Mouse (Mus musculus) heart, adult 18-20 months (tissue): ENCODE measurements at regions not wholly inside any gene's neighbourhood (a gene's known extent, or its start where the extent isn't known, plus 50 kb on each side); places are given as distances from the start of the nearest gene placed in this dataset.

Experiments used
- DNase-seq, 2 experiments: peaks; one replicate each; pipeline ENCODE4 v3.0.0; 2021 to 2022; ENCODE audit warnings: mixed read lengths in 1 of 2

- DNase-seq: no peak
These were observed 485.8 kb upstream of the A1bg start for GRCm38 (mm10) chr15:61408621-61409020.

- DNase-seq: peak in 1 of 2 experiments; percentile 12
These were observed 477.9 kb upstream of the A1bg start for GRCm38 (mm10) chr15:61400720-61401119.

GRCm38 (mm10) chr15:61399971-61400370 lies 477.2 kb upstream of the A1bg start:
- no peak for DNase-seq

- peak; percentile 10 to 58 for DNase-seq
These were observed 476.0 kb upstream of the A1bg start for GRCm38 (mm10) chr15:61398829-61399228.

GRCm38 (mm10) chr15:61397061-61397460 lies 474.2 kb upstream of the A1bg start:
- DNase-seq: no peak

GRCm38 (mm10) chr15:61395296-61395826 lies 472.5 kb upstream of the A1bg start:
- peak; percentile 30 to 59 for DNase-seq

- no peak for DNase-seq
These were observed 457.9 kb upstream of the A1bg start for GRCm38 (mm10) chr15:61380666-61381065.

GRCm38 (mm10) chr15:61366276-61366675 lies 443.5 kb upstream of the A1bg start:
- no peak for DNase-seq

- DNase-seq: no peak
These were observed 442.7 kb upstream of the A1bg start for GRCm38 (mm10) chr15:61365511-61365910.

GRCm38 (mm10) chr15:61364461-61364860 lies 441.6 kb upstream of the A1bg start:
- DNase-seq: no peak

- no peak for DNase-seq
These were observed 438.4 kb upstream of the A1bg start for GRCm38 (mm10) chr15:61361254-61361653.

- DNase-seq: no peak
These were observed 432.5 kb upstream of the A1bg start for GRCm38 (mm10) chr15:61355344-61355743.

GRCm38 (mm10) chr15:61351729-61352342 lies 429.0 kb upstream of the A1bg start:
- DNase-seq: no peak

GRCm38 (mm10) chr15:61345101-61345500 lies 422.3 kb upstream of the A1bg start:
- DNase-seq: no peak

- no peak for DNase-seq
These were observed 419.8 kb upstream of the A1bg start for GRCm38 (mm10) chr15:61342618-61343017.

- DNase-seq: no peak
These were observed 405.1 kb upstream of the A1bg start for GRCm38 (mm10) chr15:61327925-61328324.

GRCm38 (mm10) chr15:61322243-61322642 lies 399.4 kb upstream of the A1bg start:
- DNase-seq: no peak

- DNase-seq: no peak
These were observed 386.8 kb upstream of the A1bg start for GRCm38 (mm10) chr15:61309452-61310165.

GRCm38 (mm10) chr15:61308936-61309335 lies 386.1 kb upstream of the A1bg start:
- DNase-seq: peak; percentile 59 to 75

GRCm38 (mm10) chr15:61304546-61304945 lies 381.7 kb upstream of the A1bg start:
- DNase-seq: no peak

- no peak for DNase-seq
These were observed 377.0 kb upstream of the A1bg start for GRCm38 (mm10) chr15:61299796-61300195.

- DNase-seq: no peak
These were observed 374.8 kb upstream of the A1bg start for GRCm38 (mm10) chr15:61297447-61298208.

GRCm38 (mm10) chr15:61294616-61295015 lies 371.8 kb upstream of the A1bg start:
- DNase-seq: no peak
